Mouse (Mus musculus): Measurements from ENCODE around the gene Prkag2.

GRCm38 (mm10) chr5:24930831-24931577, 169.4 kb downstream of the Prkag2 start:
- no peak for TF ChIP-seq CTCF (IDR thresholded peaks at IDR 0.05; ENCODE audit: control insufficient read depth, insufficient read depth, low read length)
- no peak for TF ChIP-seq POLR2A (IDR thresholded peaks at IDR 0.05; ENCODE audit: borderline replicate concordance, control insufficient read depth, low read depth, low read length)

Measured in bone marrow, adult 2 months (tissue).